Mouse (Mus musculus) left cerebral cortex, adult 9 months (tissue): ENCODE measurements at regions not wholly inside any gene's neighbourhood (a gene's known extent, or its start where the extent isn't known, plus 50 kb on each side); places are given as distances from the start of the nearest gene placed in this dataset.
A peak's percentile ranks its signal among the peaks of the same experiment; 100 is the strongest.
"Not testable (repeated sequence)": the region's sequence is repeated elsewhere in the genome, so short reads cannot be mapped to it uniquely, and the experiment has no call there.

Experiments
- DNase-seq, 2 experiments: peaks; one replicate each; pipeline ENCODE4 v3.0.0; 2022; ENCODE audit warnings: low spot score in 2 of 2

- DNase-seq, result no peak
These were observed 144.8 kb upstream of the Ttc29 start for GRCm38 (mm10) chr8:78068087-78068910.

- DNase-seq, result no peak
These were observed 139.3 kb upstream of the Ttc29 start for GRCm38 (mm10) chr8:78073821-78074220.

GRCm38 (mm10) chr8:78077122-78077521 is 136.0 kb upstream of the Ttc29 start:
- no peak for DNase-seq

GRCm38 (mm10) chr8:78081395-78081794 is 131.7 kb upstream of the Ttc29 start:
- DNase-seq, result not testable (repeated sequence)

- DNase-seq, result no peak
These were observed 130.1 kb upstream of the Ttc29 start for GRCm38 (mm10) chr8:78083012-78083411.

GRCm38 (mm10) chr8:78086361-78086760 is 126.7 kb upstream of the Ttc29 start:
- DNase-seq, result no peak

- DNase-seq, result no peak
These were observed 122.5 kb upstream of the Ttc29 start for GRCm38 (mm10) chr8:78090382-78091122.

- no peak for DNase-seq
These were observed 116.7 kb upstream of the Ttc29 start for GRCm38 (mm10) chr8:78096383-78096782.

- no peak for DNase-seq
These were observed 114.8 kb upstream of the Ttc29 start for GRCm38 (mm10) chr8:78098191-78098745.

- DNase-seq, result no peak
These were observed 114.0 kb upstream of the Ttc29 start for GRCm38 (mm10) chr8:78099091-78099490.

- DNase-seq, result no peak
These were observed 105.8 kb upstream of the Ttc29 start for GRCm38 (mm10) chr8:78107339-78107738.

GRCm38 (mm10) chr8:78110003-78110649 is 103.0 kb upstream of the Ttc29 start:
- no peak for DNase-seq

- DNase-seq, result no peak
These were observed 100.0 kb upstream of the Ttc29 start for GRCm38 (mm10) chr8:78113105-78113504.

GRCm38 (mm10) chr8:78114512-78114911 is 98.6 kb upstream of the Ttc29 start:
- DNase-seq, result no peak

GRCm38 (mm10) chr8:78117191-78117590 is 95.9 kb upstream of the Ttc29 start:
- DNase-seq, result no peak

GRCm38 (mm10) chr8:78118493-78118892 is 94.6 kb upstream of the Ttc29 start:
- no peak for DNase-seq

GRCm38 (mm10) chr8:78119682-78120081 is 93.4 kb upstream of the Ttc29 start:
- DNase-seq, result peak in 1 of 2 experiments; percentile 13

GRCm38 (mm10) chr8:78124248-78124647 is 88.8 kb upstream of the Ttc29 start:
- no peak for DNase-seq

GRCm38 (mm10) chr8:78127852-78128251 is 85.2 kb upstream of the Ttc29 start:
- DNase-seq, result no peak

- DNase-seq, result no peak
These were observed 84.0 kb upstream of the Ttc29 start for GRCm38 (mm10) chr8:78129061-78129460.

GRCm38 (mm10) chr8:78139514-78139913 is 73.6 kb upstream of the Ttc29 start:
- DNase-seq, result not testable (repeated sequence)

- no peak for DNase-seq
These were observed 65.9 kb upstream of the Ttc29 start for GRCm38 (mm10) chr8:78147170-78147569.
